Mouse (Mus musculus): Measurements from ENCODE around the gene Mtrf1. TPM values are rescaled to one million over a fixed set of nuclear protein-coding genes. Genes with fewer than 3 reads are reported as not detected.
A peak's percentile ranks its signal among the peaks of the same experiment; 100 is the strongest.

Mtrf1 gene
- total RNA-seq, 1 experiment: 6.5 TPM

DNA sequence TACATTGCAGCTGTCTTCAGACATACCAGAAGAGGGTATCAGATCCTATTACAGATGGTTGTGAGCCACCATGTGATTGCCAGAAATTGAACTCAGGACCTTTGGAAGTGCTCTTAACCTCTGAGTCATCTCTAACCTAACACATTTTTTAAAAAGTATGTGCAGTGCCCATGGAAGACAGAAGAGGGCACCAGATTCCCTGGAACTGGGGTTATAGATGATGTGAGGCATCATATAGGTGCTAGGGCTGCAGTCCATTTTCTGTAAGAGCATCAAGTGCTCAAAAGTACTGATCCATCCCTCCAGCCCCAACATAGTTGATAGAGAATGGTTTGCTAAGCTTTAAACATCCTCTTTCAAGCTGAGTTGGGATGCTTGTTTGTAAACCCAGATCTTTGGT, 3.0 kb upstream of the Mtrf1 start:
- no peaks in the 10 kb centered on the region for H3K36me3 ChIP-seq (ENCODE audit: control insufficient read depth, insufficient read depth, low read length, poor library complexity, severe bottlenecking)
- H3K4me1 ChIP-seq (ENCODE audit: control insufficient read depth in 2 of 2, insufficient read depth in 2 of 2, low read length in 2 of 2, poor library complexity in 1 of 2): no peaks in the 10 kb centered on the region
- H3K9me3 ChIP-seq (ENCODE audit: control insufficient read depth, insufficient read depth, low read depth, low read length): no peaks in the 10 kb centered on the region
- no peak overlapping the region for H3K27ac ChIP-seq (ENCODE audit: insufficient read depth, low read depth, low read length, poor library complexity, severe bottlenecking)
- peak; percentile 46 for DNase-seq (ENCODE audit: low read depth, low spot score)
- in situ Hi-C loops (cut with MboI; ENCODE audit: low sequenced_read_pairs in 2 of 2, unreplicated experiment in 2 of 2): loop anchor here in 1 of 2 experiments (10.0 kb wide), 1 partner anchor 70 kb away; no protein-coding TSS in a partner anchor
- no peak overlapping the region for H3K4me3 ChIP-seq (ENCODE audit: insufficient read depth in 1 of 2, low read depth in 1 of 2, low read length in 2 of 2, poor library complexity in 1 of 2, severe bottlenecking in 1 of 2)
- peak; percentile 57; the same call in 1 of the 2 replicates for TF ChIP-seq ZC3H11A (IDR thresholded peaks at IDR 0.05; ENCODE audit: borderline replicate concordance, low read depth, low read length)
- no peak for TF ChIP-seq HCFC1 (IDR thresholded peaks at IDR 0.05; ENCODE audit: borderline replicate concordance, insufficient read depth, low read length)
- TF ChIP-seq MAFK (IDR thresholded peaks at IDR 0.05; ENCODE audit: insufficient read depth, low read depth, low read length): no peak
- no peak for TF ChIP-seq CHD2 (IDR thresholded peaks at IDR 0.05; ENCODE audit: low read depth, low read length)
- no peak for TF ChIP-seq ZNF384 (IDR thresholded peaks at IDR 0.05; ENCODE audit: low read depth, low read length)
- H3K9ac ChIP-seq (ENCODE audit: insufficient read depth, low read depth, low read length, poor library complexity, severe bottlenecking): no peak overlapping the region

DNA sequence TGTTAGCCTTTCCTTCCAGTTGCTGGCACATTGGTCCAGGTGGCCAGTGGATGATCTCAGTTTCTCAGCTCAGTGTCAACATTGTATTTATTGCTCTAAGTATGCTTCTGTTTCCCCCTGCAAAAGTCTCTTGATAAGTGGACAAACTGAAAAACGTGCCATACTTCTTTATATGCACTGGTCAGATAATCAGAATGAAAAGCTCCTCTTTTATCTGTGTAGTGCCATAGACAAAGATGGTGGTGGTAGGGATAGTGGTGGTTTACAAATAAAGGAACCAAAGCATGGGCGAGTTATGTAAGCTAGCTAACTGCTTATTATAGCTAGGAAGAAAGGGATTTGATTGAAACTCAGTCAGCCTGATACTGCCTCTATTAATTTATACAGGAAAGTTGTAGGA, 10.1 kb downstream of the Mtrf1 start:
- Histone ChIP-seq H3K4me3 (ENCODE audit: insufficient read depth in 1 of 2, low read depth in 1 of 2, low read length in 2 of 2, poor library complexity in 1 of 2, severe bottlenecking in 1 of 2) (no peak overlapping the region), H3K9me3 (ENCODE audit: control insufficient read depth, insufficient read depth, low read depth, low read length) (no peaks in the 10 kb centered on the region), H3K9ac (ENCODE audit: insufficient read depth, low read depth, low read length, poor library complexity, severe bottlenecking) (no peak overlapping the region), H3K27ac (ENCODE audit: insufficient read depth, low read depth, low read length, poor library complexity, severe bottlenecking) (no peak overlapping the region), H3K4me1 (ENCODE audit: control insufficient read depth in 2 of 2, insufficient read depth in 2 of 2, low read length in 2 of 2, poor library complexity in 1 of 2) (no peaks in the 10 kb centered on the region), H3K36me3 (ENCODE audit: control insufficient read depth, insufficient read depth, low read length, poor library complexity, severe bottlenecking) (no peaks in the 10 kb centered on the region)
- TF ChIP-seq ZNF384 (IDR thresholded peaks at IDR 0.05; ENCODE audit: low read depth, low read length) (no peak), CHD2 (IDR thresholded peaks at IDR 0.05; ENCODE audit: low read depth, low read length) (no peak), ZC3H11A (IDR thresholded peaks at IDR 0.05; ENCODE audit: borderline replicate concordance, low read depth, low read length) (no peak), MAFK (IDR thresholded peaks at IDR 0.05; ENCODE audit: insufficient read depth, low read depth, low read length) (no peak), HCFC1 (IDR thresholded peaks at IDR 0.05; ENCODE audit: borderline replicate concordance, insufficient read depth, low read length) (no peak)
- no peak for DNase-seq (ENCODE audit: low read depth, low spot score)
- in situ Hi-C loops (cut with MboI; ENCODE audit: low sequenced_read_pairs in 2 of 2, unreplicated experiment in 2 of 2): no loop called here

DNA sequence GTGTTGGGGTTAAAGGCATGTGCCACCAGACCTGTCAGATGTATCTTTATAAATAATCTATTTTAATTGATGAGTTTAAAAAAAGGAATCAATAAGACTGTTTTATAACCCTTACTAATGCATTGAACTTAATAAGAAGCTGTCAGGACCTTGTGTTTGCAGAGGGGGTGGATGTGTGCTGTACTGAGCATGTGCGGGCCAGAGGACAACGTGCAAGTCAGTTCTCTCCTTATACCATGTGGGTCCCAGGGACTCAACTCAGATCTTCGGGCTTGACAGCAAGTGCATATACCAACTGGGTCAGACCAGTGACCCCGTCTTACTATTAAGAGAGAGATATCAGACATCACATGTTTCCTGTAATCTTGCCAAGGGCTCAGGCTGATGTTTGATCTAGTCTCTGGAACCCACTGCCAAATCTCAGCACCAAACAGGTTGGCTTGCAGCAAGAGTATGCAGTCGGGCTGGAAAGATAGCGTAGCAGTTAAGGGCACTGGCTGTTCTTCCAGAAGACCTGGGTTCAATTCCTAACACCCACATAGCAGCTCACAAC, 11.8 kb downstream of the Mtrf1 start:
- Histone ChIP-seq H3K9ac (ENCODE audit: insufficient read depth, low read depth, low read length, poor library complexity, severe bottlenecking) (no peak overlapping the region), H3K27ac (ENCODE audit: insufficient read depth, low read depth, low read length, poor library complexity, severe bottlenecking) (no peak overlapping the region), H3K36me3 (ENCODE audit: control insufficient read depth, insufficient read depth, low read length, poor library complexity, severe bottlenecking) (peaks cover 3% of the 10 kb centered on the region; the same call in 1 of the 2 replicates), H3K4me3 (ENCODE audit: insufficient read depth in 1 of 2, low read depth in 1 of 2, low read length in 2 of 2, poor library complexity in 1 of 2, severe bottlenecking in 1 of 2) (no peak overlapping the region), H3K4me1 (ENCODE audit: control insufficient read depth in 2 of 2, insufficient read depth in 2 of 2, low read length in 2 of 2, poor library complexity in 1 of 2) (peaks cover 0 to 2% of the 10 kb centered on the region in 2 experiments; a peak in 1 of 4 replicates), H3K9me3 (ENCODE audit: control insufficient read depth, insufficient read depth, low read depth, low read length) (no peaks in the 10 kb centered on the region)
- TF ChIP-seq HCFC1 (IDR thresholded peaks at IDR 0.05; ENCODE audit: borderline replicate concordance, insufficient read depth, low read length): no peak
- in situ Hi-C loops (cut with MboI; ENCODE audit: low sequenced_read_pairs in 2 of 2, unreplicated experiment in 2 of 2): no loop called here
- no peak for DNase-seq (ENCODE audit: low read depth, low spot score)

DNA sequence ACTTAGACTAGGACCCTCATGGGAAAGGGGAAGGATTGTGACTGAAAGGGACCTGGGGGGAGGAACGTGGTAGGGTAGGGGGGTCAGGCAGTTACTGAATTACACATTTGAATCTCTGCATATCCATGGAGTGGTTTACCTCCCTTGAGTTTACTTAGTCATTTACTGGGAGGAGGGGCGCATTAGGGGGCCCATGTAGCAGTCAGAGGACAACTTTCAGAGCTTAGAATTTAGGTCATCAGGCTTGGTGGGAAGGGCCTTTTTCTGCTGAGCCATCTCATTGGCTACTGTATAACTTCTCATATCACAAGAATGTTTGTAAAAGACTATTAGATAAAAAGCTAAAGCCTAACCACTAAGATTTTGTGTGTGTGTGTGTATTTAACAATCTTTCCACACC, 13.1 kb downstream of the Mtrf1 start:
- H3K9ac ChIP-seq (ENCODE audit: insufficient read depth, low read depth, low read length, poor library complexity, severe bottlenecking): no peak overlapping the region
- in situ Hi-C loops (cut with MboI; ENCODE audit: low sequenced_read_pairs in 2 of 2, unreplicated experiment in 2 of 2): no loop called here

More for the DNA sequence above, 13.1 kb downstream of the Mtrf1 start:
- no peak for DNase-seq (ENCODE audit: low read depth, low spot score)
- no peak for TF ChIP-seq MAFK (IDR thresholded peaks at IDR 0.05; ENCODE audit: insufficient read depth, low read depth, low read length)
- TF ChIP-seq HCFC1 (IDR thresholded peaks at IDR 0.05; ENCODE audit: borderline replicate concordance, insufficient read depth, low read length): no peak
- no peak for TF ChIP-seq ZNF384 (IDR thresholded peaks at IDR 0.05; ENCODE audit: low read depth, low read length)
- TF ChIP-seq ZC3H11A (IDR thresholded peaks at IDR 0.05; ENCODE audit: borderline replicate concordance, low read depth, low read length): no peak
- TF ChIP-seq CHD2 (IDR thresholded peaks at IDR 0.05; ENCODE audit: low read depth, low read length): no peak
- Histone ChIP-seq H3K27ac (ENCODE audit: insufficient read depth, low read depth, low read length, poor library complexity, severe bottlenecking) (no peak overlapping the region), H3K4me3 (ENCODE audit: insufficient read depth in 1 of 2, low read depth in 1 of 2, low read length in 2 of 2, poor library complexity in 1 of 2, severe bottlenecking in 1 of 2) (no peak overlapping the region), H3K9me3 (ENCODE audit: control insufficient read depth, insufficient read depth, low read depth, low read length) (no peaks in the 10 kb centered on the region), H3K4me1 (ENCODE audit: control insufficient read depth in 2 of 2, insufficient read depth in 2 of 2, low read length in 2 of 2, poor library complexity in 1 of 2) (peaks cover 0 to 2% of the 10 kb centered on the region in 2 experiments; a peak in 1 of 4 replicates), H3K36me3 (ENCODE audit: control insufficient read depth, insufficient read depth, low read length, poor library complexity, severe bottlenecking) (peaks cover 3% of the 10 kb centered on the region; the same call in 1 of the 2 replicates)
